In genomic region chr17:47688608-47689575, GRCm38 (mm10) we compare ENCODE assay signal across 8 mouse cellular contexts. TPM values are rescaled to one million over a fixed set of nuclear protein-coding genes. Genes with fewer than 3 reads are reported as not detected.
DNase-seq lines count a peak whose midpoint lies in the region; ATAC-seq and TF ChIP-seq lines count a peak whose summit lies in the region.

Frs3 (plus strand) TSS chr17:47689030.

- H3K27ac ChIP-seq in forebrain, postnatal 0 days (ENCODE audit: low read depth, low read length), result peak within 1 kb of the TSS; percentile 90
- H3K27ac ChIP-seq in layer of hippocampus, adult 2 months, result peak within 1 kb of the TSS; percentile 93
- peak within 1 kb of the TSS; percentile 75 for H3K27ac ChIP-seq in lung, embryonic 15.5 days
- peak within 1 kb of the TSS; percentile 65 for H3K27ac ChIP-seq in olfactory bulb, adult 2 months (ENCODE audit: insufficient read depth, low read depth, low read length)
- H3K27ac ChIP-seq in thymus, adult 2 months (ENCODE audit: control insufficient read depth, insufficient read depth, low read length), result no peak within 1 kb of the TSS

- 0 out of 2 replicates have a peak, but pooled peaks cover 13% of the 10 kb centered on the region for H3K4me1 ChIP-seq in forebrain, postnatal 0 days (ENCODE audit: insufficient read depth)
- H3K4me1 ChIP-seq in lung, embryonic 15.5 days, result peaks cover 17% of the 10 kb centered on the region
- H3K4me1 ChIP-seq in olfactory bulb, adult 2 months (ENCODE audit: control insufficient read depth, insufficient read depth, low read length), result peaks cover 12% of the 10 kb centered on the region
- H3K4me1 ChIP-seq in thymus, adult 2 months (replicated peaks; ENCODE audit: control insufficient read depth, insufficient read depth, low read length), result peaks cover 17% of the 10 kb centered on the region

- H3K4me2 ChIP-seq in forebrain, postnatal 0 days (ENCODE audit: low read depth), result peak within 1 kb of the TSS; percentile 91
- H3K4me2 ChIP-seq in lung, embryonic 15.5 days, result peak within 1 kb of the TSS; percentile 91

- ATAC-seq in forebrain, postnatal 0 days, result peak; percentile 78
- peak; percentile 81 for ATAC-seq in lung, embryonic 15.5 days (ENCODE audit: borderline replicate concordance, extremely low read depth, low FRiP score, low TSS enrichment)

- peak within 1 kb of the TSS; percentile 63 for H3K4me3 ChIP-seq in forebrain, postnatal 0 days (ENCODE audit: low read depth, low read length)
- H3K4me3 ChIP-seq in layer of hippocampus, adult 2 months, result peak within 1 kb of the TSS; percentile 89
- peak within 1 kb of the TSS; percentile 60 for H3K4me3 ChIP-seq in lung, embryonic 15.5 days
- H3K4me3 ChIP-seq in olfactory bulb, adult 2 months (ENCODE audit: insufficient read depth, low read depth, low read length), result peak within 1 kb of the TSS; percentile 65
- H3K4me3 ChIP-seq in thymus, adult 2 months (ENCODE audit: control insufficient read depth, insufficient read depth, low read length), result peak within 1 kb of the TSS; percentile 82

- H3K27me3 ChIP-seq in forebrain, postnatal 0 days (ENCODE audit: insufficient read depth, low read length), result no peaks in the 10 kb centered on the region
- no peaks in the 10 kb centered on the region; the same call in 1 of the 2 replicates for H3K27me3 ChIP-seq in lung, embryonic 15.5 days
- no peaks in the 10 kb centered on the region for H3K27me3 ChIP-seq in thymus, adult 2 months (ENCODE audit: control insufficient read depth, insufficient read depth, low read length)

- intact Hi-C loops in heart, postnatal 14 days (cut with DNase I), result loop anchor here (5.0 kb wide), 1 partner anchor 217 kb away; no protein-coding TSS in a partner anchor

- no peaks in the 10 kb centered on the region for H3K9me3 ChIP-seq in forebrain, postnatal 0 days (ENCODE audit: low read length)
- H3K9me3 ChIP-seq in lung, embryonic 15.5 days, result no peaks in the 10 kb centered on the region

- H3K36me3 ChIP-seq in forebrain, postnatal 0 days (ENCODE audit: insufficient read depth), result peaks cover 13% of the 10 kb centered on the region; the same call in 1 of the 2 replicates
- H3K36me3 ChIP-seq in lung, embryonic 15.5 days, result peaks cover 18% of the 10 kb centered on the region
- no peaks in the 10 kb centered on the region for H3K36me3 ChIP-seq in thymus, adult 2 months (ENCODE audit: control insufficient read depth, insufficient read depth, low read length)

- peak within 1 kb of the TSS; percentile 78 for H3K9ac ChIP-seq in forebrain, postnatal 0 days
- H3K9ac ChIP-seq in lung, embryonic 15.5 days, result peak within 1 kb of the TSS; percentile 77

- whole genome bisulfite sequencing in forebrain, postnatal 0 days, result 1% methylated on average over 54 of the region's 58 CpGs
- WGBS in lung, embryonic 15.5 days, result under 1% methylated on average over 57 of the region's 58 CpGs
- under 1% methylated on average over 58 of the region's 58 CpGs for WGBS in olfactory bulb, adult 2 months
- WGBS in thymus, adult 2 months, result 3% methylated on average over 58 of the region's 58 CpGs

- TF ChIP-seq POLR2A in olfactory bulb, adult 2 months (IDR thresholded peaks at IDR 0.05; ENCODE audit: insufficient read depth, low read depth, low read length), result peak; percentile 34; the same call in 1 of the 2 replicates
- TF ChIP-seq POLR2A in thymus, adult 2 months (IDR thresholded peaks at IDR 0.05; ENCODE audit: control insufficient read depth, extremely low read depth, insufficient read depth, low read length, poor library complexity), result no peak

- peak; percentile 39 for DNase-seq in MEL-GATA-1-ER (ENCODE audit: extremely low read depth, low read depth)
- DNase-seq in cerebellum, adult 11-12 months, result peak; percentile 83
- peak; percentile 82 for DNase-seq in forebrain, postnatal 0 days
- DNase-seq in heart, postnatal 14 days, result peak; percentile 74 to 78
- peak; percentile 73 to 80 for DNase-seq in layer of hippocampus, adult 2 months (ENCODE audit: low spot score in 2 of 2)
- peak; percentile 53 for DNase-seq in thymus, adult 2 months

- TF ChIP-seq CTCF in forebrain, postnatal 0 days (IDR thresholded peaks at IDR 0.05; ENCODE audit: low read depth), result peak; percentile 41; the same call in 1 of the 2 replicates
- TF ChIP-seq CTCF in layer of hippocampus, adult 2 months (conservative IDR thresholded peaks at IDR 0.05), result peak; percentile 49
- TF ChIP-seq CTCF in olfactory bulb, adult 2 months (IDR thresholded peaks at IDR 0.05; ENCODE audit: insufficient read depth, low read depth, low read length), result no peak
- peak; percentile 29; the same call in 1 of the 2 replicates for TF ChIP-seq CTCF in thymus, adult 2 months (IDR thresholded peaks at IDR 0.05; ENCODE audit: borderline replicate concordance, control insufficient read depth, extremely low read depth, insufficient read depth, low read length, poor library complexity)

RNA-seq across cellular contexts. Expression of gene Frs3, which starts in this region (rescaled TPM):
- total RNA-seq in forebrain, postnatal 0 days (2014; rRNA removed), result 68.0 and 79.6 TPM in 2 replicates
- polyA plus RNA-seq in forebrain, postnatal 0 days (2015; fragmentation: Nextera tagmentation; extraction: Ambion mirVana), result 33.6 and 43.6 TPM in 2 replicates
- 1 to 10 TPM; 3.3 to 5.4 TPM for total RNA-seq in heart, postnatal 14 days (2021)
- 10 to 100 TPM; 23.8 to 29.0 TPM for total RNA-seq in layer of hippocampus, adult 2 months (2021)
- polyA plus RNA-seq in lung, embryonic 15.5 days (2015; fragmentation: Nextera tagmentation; extraction: Ambion mirVana), result 5.6 and 6.5 TPM in 2 replicates
- not detected in 2 replicates for polyA plus RNA-seq in olfactory bulb, adult 2 months (2012; ENCODE audit: insufficient read depth, insufficient read length, low replicate concordance, missing spikeins)
- polyA plus RNA-seq in thymus, adult 2 months (2012; rRNA removed), result 7.0 and 7.1 TPM in 2 replicates
